Mouse (Mus musculus) layer of hippocampus, adult 9-11 months (tissue): ENCODE measurements around the gene Dab1.
A peak's percentile ranks its signal among the peaks of the same experiment; 100 is the strongest.

Experiments used
- DNase-seq: peaks from one replicate; pipeline ENCODE4 v3.0.0; 2022

Dab1 gene

GRCm38 (mm10) chr4:104281518-104281917 is 662.4 kb downstream of the Dab1 start:
- DNase-seq, result no peak

GRCm38 (mm10) chr4:104283906-104284305 is 664.7 kb downstream of the Dab1 start:
- DNase-seq, result no peak

- no peak for DNase-seq
These were observed 669.2 kb downstream of the Dab1 start for GRCm38 (mm10) chr4:104288401-104288800.

GRCm38 (mm10) chr4:104301764-104302163 is 682.6 kb downstream of the Dab1 start:
- no peak for DNase-seq

DNA sequence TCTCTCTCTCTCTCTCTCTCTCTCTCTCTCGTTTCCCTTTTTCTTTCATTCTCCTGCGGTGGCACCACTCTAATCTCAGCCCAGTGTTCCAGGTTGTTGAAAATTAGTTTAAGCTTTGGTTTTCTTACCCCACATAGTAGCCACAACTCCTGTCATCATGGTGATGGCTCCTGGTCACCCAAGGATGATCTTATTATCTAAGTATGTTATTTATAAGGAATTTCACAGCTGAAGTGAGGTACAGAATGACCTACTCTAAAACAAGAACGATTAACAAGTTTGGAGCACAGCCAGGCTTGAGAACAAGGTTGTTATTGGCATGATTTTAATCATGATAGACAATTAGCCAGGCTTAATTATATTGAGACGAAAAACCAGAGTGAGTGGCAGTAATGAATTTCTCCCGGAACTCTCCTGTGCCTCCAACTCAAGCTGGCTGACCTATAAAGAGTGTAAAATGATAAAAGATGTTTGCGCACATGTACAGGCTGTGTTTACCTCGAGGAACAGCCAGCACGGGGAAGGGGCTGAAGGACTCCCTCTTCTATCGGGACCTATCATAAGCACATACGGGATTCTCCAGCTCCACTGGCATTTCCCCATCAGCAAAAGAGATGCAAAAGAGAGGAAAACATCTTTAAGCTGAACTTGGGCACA is 684.0 kb downstream of the Dab1 start:
- no peak for DNase-seq

DNA sequence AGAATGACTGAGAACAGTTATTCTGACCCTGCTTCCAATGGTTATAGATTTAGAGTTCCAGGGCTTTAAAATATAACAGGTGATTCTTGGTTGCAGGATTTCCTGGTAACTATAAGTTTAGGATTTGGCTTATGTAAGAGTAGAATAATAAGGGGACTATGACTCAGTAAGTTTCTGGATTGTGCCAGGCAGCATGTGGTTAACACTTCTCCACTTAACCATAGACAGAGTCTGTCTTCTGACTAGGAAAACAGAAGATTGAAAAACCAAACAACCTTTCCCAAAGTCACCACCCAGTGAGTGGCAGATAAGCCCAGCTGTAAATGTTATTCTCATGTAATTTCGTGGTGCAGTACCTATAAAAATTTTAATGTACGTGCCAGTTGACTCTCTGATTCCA is 688.6 kb downstream of the Dab1 start:
- DNase-seq, result no peak

DNA sequence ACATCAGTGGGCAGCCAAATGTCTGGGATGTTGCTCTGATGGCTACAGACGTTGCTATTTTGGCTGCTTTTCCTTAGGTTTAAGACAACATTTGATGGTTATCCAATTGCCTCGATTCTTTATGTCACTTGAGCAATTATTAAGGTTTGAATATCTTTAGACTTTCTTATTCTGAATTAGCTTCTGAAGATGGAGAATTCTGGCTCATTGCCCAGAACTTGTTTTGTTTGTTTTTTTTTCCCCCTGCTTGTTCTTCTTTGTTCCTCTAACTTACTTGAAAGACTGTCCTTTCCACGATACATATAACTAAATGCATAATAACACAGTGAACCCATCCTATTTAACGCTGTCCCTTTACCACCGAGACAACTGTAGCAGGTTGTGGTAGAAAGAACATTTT is 707.1 kb downstream of the Dab1 start:
- no peak for DNase-seq

- DNase-seq, result no peak
These were observed 712.7 kb downstream of the Dab1 start for GRCm38 (mm10) chr4:104331896-104332295.

GRCm38 (mm10) chr4:104332399-104332798 is 713.2 kb downstream of the Dab1 start:
- no peak for DNase-seq

DNA sequence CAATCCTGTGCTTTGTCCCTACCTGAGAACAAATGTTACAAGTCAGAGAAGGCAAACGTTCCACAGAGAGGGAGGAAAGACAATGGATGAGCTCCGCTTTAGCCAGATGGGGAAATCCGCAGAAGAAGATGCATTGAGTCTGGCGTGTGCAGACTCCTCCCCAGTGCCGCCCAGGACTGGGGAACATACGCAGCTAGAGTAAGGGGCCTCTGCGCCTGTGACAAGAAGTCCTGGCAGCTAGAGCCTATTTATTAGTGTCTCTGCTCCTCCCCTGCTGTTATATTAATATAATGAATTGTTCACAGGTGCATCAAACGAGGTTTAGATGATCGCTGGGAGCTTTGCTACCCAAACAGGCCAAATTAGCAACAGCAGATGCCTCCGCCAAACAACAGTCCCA is 718.1 kb downstream of the Dab1 start:
- no peak for DNase-seq

DNA sequence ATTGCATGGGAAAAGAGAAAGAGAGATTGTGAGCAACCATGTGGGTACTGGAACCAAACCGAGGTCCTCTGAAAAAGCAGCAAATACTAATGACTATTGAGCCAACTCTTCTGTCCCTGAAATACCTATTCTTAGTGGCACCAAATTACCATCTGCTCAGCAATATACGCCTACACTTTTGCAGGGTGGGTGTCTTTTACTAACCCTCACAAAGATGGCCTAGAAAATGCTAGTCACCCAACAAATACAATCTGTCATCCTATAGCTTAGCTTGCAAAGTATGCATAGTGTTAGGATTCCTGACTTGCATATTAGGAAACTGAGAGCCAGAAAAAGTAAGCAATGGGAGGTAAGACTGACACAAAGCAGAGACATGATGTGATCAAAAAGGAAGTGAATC is 719.2 kb downstream of the Dab1 start:
- peak; percentile 34 for DNase-seq

DNA sequence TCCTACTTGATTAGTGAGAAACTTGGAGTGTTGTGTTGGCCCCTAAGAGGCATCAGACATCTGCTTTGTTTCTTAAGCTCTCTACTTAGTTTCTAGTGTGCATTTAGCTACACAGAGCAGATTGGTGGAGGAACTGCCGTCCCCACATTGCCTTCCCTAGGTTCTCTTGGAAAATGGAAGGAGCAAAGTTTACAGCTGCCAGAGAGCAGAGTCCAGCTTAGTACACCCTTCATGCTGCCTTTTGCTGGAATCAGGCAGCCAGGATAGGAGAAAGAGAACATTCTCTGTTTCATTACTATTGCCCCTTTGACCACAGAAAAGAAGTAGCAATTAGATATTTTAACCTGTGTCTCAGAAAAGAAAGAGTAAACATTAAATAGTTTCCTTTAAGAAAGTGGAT is 742.2 kb downstream of the Dab1 start:
- DNase-seq, result no peak

DNA sequence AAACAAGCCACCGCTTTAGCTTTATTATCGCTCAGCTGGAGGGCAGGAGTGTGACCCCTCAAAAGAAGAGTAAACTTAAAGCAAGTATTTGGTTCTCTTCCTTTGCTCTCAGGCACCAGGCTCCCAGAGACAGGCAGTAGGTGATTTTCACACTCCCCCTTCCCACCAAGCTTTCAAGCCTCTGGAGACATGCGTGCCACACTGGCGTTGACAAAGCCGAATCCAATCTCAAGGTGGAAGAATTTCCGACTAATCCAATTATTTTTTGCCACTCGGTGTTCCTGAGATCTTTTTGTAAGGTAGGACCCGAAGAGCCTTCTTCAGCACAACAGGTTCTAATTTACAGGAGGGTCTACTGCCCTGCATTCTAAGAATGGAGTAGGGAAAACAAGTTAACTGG is 747.3 kb downstream of the Dab1 start:
- no peak for DNase-seq

GRCm38 (mm10) chr4:104366894-104367740 is 748.0 kb downstream of the Dab1 start:
- peak; percentile 78 for DNase-seq

GRCm38 (mm10) chr4:104367741-104368411 is 748.7 kb downstream of the Dab1 start:
- no peak for DNase-seq

GRCm38 (mm10) chr4:104368561-104369021 is 749.4 kb downstream of the Dab1 start:
- peak; percentile 69 for DNase-seq

GRCm38 (mm10) chr4:104369091-104369490 is 749.9 kb downstream of the Dab1 start:
- no peak for DNase-seq

- DNase-seq, result no peak
These were observed 752.0 kb downstream of the Dab1 start for GRCm38 (mm10) chr4:104371136-104371535.

DNA sequence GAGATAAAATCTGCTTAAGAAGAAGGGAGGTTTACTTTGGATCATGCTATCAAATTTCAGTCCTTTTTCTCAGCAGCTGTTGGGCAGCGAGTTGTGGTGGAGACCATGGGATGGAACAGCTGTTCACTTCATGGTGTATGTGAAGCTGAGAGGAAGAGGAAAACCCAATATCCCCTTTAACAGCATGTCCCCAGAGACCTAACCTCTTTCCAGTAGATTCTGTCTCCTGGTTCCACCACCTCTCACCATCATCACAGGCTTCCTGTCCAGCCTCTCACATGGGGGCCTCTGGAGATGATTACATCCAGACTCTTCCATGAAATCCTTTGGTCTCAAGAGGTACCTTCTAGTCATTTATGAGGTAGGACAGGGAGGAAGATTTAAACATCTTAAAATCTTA is 755.0 kb downstream of the Dab1 start:
- DNase-seq, result no peak

DNA sequence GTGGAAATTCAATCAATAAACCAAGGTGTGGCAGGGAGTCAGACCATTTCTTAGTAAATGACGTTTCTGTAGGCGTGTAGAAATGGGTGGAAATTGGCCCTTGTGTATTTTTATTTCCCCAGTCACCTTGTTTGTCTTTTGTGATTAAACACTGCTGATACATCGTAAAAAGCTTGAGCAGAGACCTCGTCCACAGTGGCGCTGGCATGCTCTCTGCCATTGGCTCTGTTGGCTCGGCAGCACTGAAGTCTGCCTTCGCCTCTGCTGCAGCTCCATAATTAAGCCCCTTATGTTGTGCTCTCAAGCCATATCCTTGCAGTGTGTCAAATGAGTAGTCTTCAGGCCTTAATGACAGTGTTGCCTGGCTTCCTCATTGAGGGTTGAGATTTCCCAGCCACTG is 765.5 kb downstream of the Dab1 start:
- DNase-seq, result no peak

GRCm38 (mm10) chr4:104385272-104385671 is 766.1 kb downstream of the Dab1 start:
- no peak for DNase-seq

DNA sequence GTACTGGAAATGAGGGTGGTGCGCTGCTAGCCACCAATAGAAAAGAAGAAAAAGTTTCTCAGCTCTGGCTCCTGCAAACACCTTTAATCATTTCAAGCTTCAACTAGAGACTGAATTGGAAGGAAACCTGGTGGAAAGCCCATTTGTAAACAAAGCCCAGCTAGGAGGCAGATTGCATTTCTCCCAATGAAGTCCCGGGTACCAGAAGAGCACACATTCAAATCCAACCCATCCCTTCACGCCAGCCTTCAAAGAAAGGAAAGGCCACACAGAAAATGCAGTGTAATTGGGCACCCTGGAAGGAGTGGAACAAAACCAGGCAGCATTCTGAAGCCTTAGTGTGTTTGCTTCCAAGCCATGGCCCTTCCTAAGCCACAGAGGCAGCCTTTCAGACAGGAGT is 776.4 kb downstream of the Dab1 start:
- DNase-seq, result peak; percentile 46

GRCm38 (mm10) chr4:104396095-104396494 is 776.9 kb downstream of the Dab1 start:
- DNase-seq, result no peak
